Mouse (Mus musculus) ZHBTc4 (cell line): ENCODE measurements at regions not wholly inside any gene's neighbourhood (a gene's known extent, or its start where the extent isn't known, plus 50 kb on each side); places are given as distances from the start of the nearest gene placed in this dataset.

Experiments
- DNase-seq: peaks from one replicate; pipeline ENCODE4 v3.0.0-alpha.2; 2011; ENCODE audit warnings: low read depth, low spot score

GRCm38 (mm10) chr10:83963232-83963760 is 240.6 kb downstream of the 1500009L16Rik start:
- DNase-seq: no peak

GRCm38 (mm10) chr10:83963779-83964643 is 241.3 kb downstream of the 1500009L16Rik start:
- no peak for DNase-seq

DNA sequence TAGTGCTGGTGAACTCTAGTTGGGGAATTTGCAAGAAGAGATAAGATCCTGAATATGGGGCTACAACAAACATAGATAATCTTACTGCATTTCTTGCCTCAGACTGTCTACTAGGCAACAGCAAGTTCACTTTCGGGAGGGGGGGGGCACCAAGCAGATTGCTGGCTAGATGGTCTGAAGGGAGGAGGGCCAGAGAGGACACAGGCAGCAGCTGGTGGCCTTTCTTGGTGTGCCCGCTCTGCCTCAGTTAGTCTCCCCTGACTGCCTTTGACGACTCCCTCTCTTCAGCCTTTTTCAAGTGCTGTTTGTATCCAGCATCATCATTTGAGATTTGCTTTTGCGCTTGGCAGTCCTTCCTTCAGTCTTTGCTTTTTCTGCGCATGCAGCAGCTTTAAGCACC is 242.2 kb downstream of the 1500009L16Rik start:
- no peak for DNase-seq

DNA sequence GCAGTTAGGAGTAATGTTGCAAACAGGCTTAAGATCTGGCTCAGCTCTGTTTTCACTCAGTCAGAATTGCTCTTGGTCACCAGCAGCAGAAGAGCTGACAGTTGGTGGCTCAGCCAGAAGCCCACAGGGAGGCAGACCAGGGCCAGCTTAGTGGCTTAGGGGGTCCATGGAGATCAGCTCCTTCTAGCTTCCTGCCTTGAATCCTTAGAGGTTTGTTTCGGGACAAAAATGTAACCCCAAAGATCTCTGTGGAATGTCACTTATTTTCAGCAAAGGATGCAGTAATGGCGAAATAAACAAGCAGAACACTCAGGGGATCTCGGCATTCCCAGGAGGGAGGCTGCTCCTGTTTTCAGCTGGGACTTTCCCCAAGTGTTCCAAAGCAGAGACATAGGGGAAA is 247.8 kb downstream of the 1500009L16Rik start:
- DNase-seq: no peak

DNA sequence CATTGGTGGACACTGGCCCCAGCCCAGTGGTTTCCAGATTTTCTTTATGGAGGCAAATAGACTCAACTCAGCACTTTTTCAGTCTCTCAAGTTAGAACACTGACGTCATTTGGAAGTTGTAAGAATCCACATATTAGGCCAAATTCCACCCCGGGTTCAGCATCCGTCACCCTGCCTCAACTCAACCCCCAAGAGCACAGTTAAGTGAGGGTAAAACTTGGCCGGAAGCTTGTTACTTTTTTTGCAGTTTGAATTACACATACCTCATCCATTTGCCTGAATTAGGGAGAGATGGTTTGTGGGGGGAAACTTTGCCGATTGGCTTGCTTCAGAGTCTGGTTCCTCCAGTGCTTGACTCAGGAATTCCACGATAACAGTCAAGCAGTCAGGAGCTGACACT is 251.9 kb downstream of the 1500009L16Rik start:
- no peak for DNase-seq

DNA sequence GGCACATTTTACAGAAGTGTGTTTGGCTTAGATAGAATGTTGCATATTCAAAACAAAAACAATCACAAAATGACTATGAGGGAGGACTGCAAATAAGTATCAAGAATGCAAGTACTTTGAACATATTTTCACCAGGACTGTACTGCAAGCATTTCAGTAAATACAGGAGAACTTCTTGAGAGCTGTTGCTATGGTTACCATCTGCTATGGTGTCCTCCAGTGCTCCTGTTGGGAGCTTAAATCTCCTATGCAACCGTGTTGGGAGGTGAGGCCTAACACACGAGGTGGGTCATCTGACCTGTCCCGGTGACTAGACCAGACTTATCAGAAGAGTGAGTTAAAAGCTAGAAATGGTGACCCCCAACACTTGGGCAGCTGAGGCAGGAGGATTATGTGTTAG is 253.9 kb downstream of the 1500009L16Rik start:
- DNase-seq: no peak

DNA sequence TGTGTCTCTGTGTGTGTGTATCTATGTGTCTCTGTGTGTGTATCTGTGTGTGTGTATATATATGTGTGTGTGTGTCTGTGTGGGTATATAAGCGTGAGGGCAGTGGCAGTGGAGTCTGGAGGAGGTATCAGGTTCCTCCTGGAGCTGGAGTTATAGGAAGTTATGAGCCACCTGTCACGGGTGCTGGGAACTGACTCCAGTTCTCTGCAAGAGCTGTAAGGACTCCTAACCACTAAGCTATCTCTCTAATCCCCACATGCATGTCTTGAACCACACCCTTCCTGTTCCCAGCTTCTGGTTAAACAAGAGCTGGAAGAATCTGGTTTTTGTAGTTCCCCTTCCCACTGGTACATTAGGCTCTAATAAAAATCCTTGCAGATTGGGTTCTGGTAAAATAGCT is 257.3 kb downstream of the 1500009L16Rik start:
- DNase-seq: no peak

GRCm38 (mm10) chr10:83984697-83985415 is 262.2 kb downstream of the 1500009L16Rik start:
- no peak for DNase-seq

DNA sequence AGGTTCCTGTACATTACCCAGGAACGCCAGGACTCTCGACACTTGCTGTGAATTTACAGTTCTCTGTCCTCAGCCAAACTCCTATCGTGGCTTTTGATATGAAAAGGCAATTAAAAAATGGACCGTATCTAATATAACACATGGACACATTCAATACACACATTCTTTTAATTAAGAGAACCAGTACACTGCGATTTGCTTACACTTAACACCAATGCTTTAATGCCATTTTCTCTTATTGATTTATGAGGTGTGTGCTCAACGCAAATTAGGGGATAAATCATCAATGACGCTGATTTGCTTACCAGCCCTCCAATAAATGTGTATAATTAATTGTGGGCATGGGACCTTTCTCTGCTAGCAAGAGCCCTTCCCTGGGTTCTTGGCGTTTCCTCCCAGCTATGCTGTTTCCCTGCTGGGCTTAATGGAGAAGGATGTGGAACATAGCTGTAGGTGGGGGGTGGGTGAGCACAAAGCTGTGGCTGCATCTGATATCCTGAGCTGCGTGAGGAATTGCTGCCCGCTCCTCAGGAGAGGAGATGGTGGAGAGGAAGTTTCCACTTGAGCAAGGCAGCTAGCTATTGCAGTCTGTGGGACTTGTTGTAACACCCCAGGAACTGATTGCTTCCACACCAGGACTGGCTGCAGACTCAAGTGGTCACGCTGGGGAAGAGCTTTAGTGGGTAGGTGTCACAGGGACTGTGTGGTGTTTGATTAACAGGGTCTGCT is 270.1 kb downstream of the 1500009L16Rik start:
- no peak for DNase-seq

DNA sequence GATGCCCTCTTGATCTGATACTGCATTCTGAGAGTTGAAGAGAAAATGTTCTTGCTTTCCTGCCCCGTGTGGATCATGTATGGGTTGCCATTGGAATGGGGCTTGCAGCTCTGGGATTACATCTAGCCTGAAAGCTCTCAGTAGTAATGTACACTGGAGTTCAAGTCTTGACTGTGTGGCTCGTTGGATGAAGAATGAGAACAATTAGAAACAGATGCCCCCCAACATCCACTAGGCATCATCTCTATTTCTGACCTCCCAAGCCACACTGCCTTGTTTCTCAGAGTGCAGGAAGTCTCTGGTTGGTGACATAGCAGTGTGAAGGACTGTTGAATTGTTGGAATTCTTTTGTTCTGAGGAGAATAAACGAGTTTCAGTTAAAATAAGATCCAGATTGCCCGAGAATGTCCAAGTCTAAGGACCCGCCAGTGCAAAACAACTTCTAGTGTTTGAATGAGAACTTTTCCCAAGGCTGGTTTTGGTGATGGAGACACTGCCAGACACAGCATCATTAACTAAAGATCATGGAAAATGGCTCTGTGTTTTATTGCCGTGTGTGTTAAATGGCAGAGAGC is 272.4 kb downstream of the 1500009L16Rik start:
- DNase-seq: no peak

GRCm38 (mm10) chr10:83995913-83996312 is 273.2 kb downstream of the 1500009L16Rik start:
- peak; percentile 20 for DNase-seq

GRCm38 (mm10) chr10:83996489-83996888 is 273.8 kb downstream of the 1500009L16Rik start:
- DNase-seq: peak; percentile 82

- DNase-seq: no peak
These were observed 278.0 kb downstream of the 1500009L16Rik start for GRCm38 (mm10) chr10:84000436-84001208.

GRCm38 (mm10) chr10:84002744-84003143 is 280.1 kb downstream of the 1500009L16Rik start:
- DNase-seq: no peak

- DNase-seq: no peak
These were observed 281.0 kb downstream of the 1500009L16Rik start for GRCm38 (mm10) chr10:84003601-84004149.

- no peak for DNase-seq
These were observed 286.3 kb downstream of the 1500009L16Rik start for GRCm38 (mm10) chr10:84008923-84009322.

GRCm38 (mm10) chr10:84019381-84019780 is 296.7 kb downstream of the 1500009L16Rik start:
- peak; percentile 87 for DNase-seq

DNA sequence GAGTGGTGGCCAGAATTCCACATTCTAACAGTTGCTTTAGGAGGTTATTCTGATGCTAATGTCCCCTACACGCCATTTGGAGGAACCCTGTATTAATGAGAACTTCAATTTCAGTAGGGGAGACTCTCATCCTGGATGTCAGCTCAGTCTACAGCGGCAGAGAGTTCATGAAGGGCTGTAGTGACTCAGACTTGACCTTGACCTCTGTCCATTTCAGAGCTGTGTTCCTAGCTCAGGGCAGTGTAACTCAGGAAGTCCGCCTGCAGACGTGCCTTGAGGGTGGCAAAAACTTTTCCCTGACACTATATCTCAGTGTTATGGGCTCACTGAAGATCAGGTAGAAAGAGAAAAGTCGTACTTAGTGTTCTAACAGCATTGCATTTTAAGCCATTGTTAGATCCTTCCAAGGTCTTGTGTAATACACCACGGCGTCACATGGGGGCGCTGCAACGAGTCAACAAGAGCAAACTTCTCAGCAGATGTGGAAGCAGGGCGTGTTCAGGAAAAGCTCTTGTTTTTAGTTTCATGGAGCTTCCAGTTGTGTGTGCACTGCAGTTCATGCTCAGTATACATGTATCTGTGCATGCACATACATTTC is 297.5 kb downstream of the 1500009L16Rik start:
- peak; percentile 83 for DNase-seq

GRCm38 (mm10) chr10:84021167-84022120 is 298.8 kb downstream of the 1500009L16Rik start:
- peak; percentile 16 for DNase-seq
